Mouse (Mus musculus) CH12.LX (cell line): ENCODE results near the gene Casq2. TPM values are rescaled to one million over a fixed set of nuclear protein-coding genes. Genes with fewer than 3 reads are reported as not detected.

Experiments used
- DNase-seq: peaks from one replicate; pipeline ENCODE4 v3.0.0-alpha.2; 2013; ENCODE audit errors: extremely low read depth
- H3K27ac ChIP-seq: 2 replicates; pipeline ENCODE4 v1.5.1; 2012; ENCODE audit warnings: low read depth, mild to moderate bottlenecking, control low read depth, moderate library complexity; ENCODE audit not compliant: insufficient read depth
- H3K27me3 ChIP-seq: replicated peaks from 2 replicates; pipeline ENCODE3; 2012; ENCODE audit warnings: inconsistent platforms
- H3K36me3 ChIP-seq, 2 experiments: replicated peaks in 1 of 2; 2 replicates each; pipeline versions ENCODE3 to v1.6.1; 2012; ENCODE audit warnings: inconsistent platforms in 1 of 2, low read length in 1 of 2, mild to moderate bottlenecking in 1 of 2, mixed read lengths in 1 of 2, moderate library complexity in 1 of 2; ENCODE audit not compliant: control insufficient read depth in 1 of 2, insufficient read depth in 1 of 2
- H3K4me1 ChIP-seq, 2 experiments: 2 replicates each; pipeline ENCODE4 v1.6.1; 2012; ENCODE audit warnings: inconsistent platforms in 1 of 2, moderate library complexity in 1 of 2; ENCODE audit not compliant: insufficient read depth in 2 of 2, control insufficient read depth in 1 of 2
- H3K4me2 ChIP-seq: 2 replicates; pipeline ENCODE4 v1.6.1; 2012; ENCODE audit warnings: low read depth, mild to moderate bottlenecking, control low read depth; ENCODE audit not compliant: poor library complexity, insufficient read depth, severe bottlenecking
- H3K4me3 ChIP-seq, 3 experiments: fragments of 150-350 bp in 1 of 3; sonication (generic) in 1 of 3; replicated peaks in 1 of 3; 2 replicates each; pipeline versions ENCODE3 to v1.5.1; 2011 to 2012; ENCODE audit warnings: low read depth in 2 of 3, low read length in 2 of 3, mild to moderate bottlenecking in 2 of 3, moderate library complexity in 2 of 3, control low read depth in 1 of 3, improper control_type of control experiment in 1 of 3, inconsistent platforms in 1 of 3, mixed read lengths in 1 of 3; ENCODE audit not compliant: poor library complexity in 1 of 3
- H3K79me2 ChIP-seq: replicated peaks from 2 replicates; pipeline ENCODE4 v1.6.1; 2012; ENCODE audit warnings: mild to moderate bottlenecking, moderate library complexity; ENCODE audit not compliant: control insufficient read depth, poor library complexity, insufficient read depth, severe bottlenecking; ENCODE audit errors: extremely low read depth
- H3K9ac ChIP-seq: 2 replicates; pipeline ENCODE4 v1.6.1; 2012; ENCODE audit warnings: low read depth, mild to moderate bottlenecking, control low read depth, moderate library complexity; ENCODE audit not compliant: insufficient read depth
- H3K9me3 ChIP-seq: replicated peaks from 2 replicates; pipeline ENCODE3; 2012; ENCODE audit warnings: low read length, inconsistent platforms, mixed read lengths
- BHLHE40 ChIP-seq: IDR thresholded peaks from 2 replicates; pipeline ENCODE4 v1.6.1; 2011; ENCODE audit warnings: mild to moderate bottlenecking, low read depth, low read length, improper control_type of control experiment
- CHD1 ChIP-seq: IDR thresholded peaks from 2 replicates; pipeline ENCODE4 v1.6.1; 2012; ENCODE audit warnings: low read depth, low read length, improper control_type of control experiment, inconsistent platforms
- CHD2 ChIP-seq: IDR thresholded peaks from 2 replicates; pipeline ENCODE4 v1.6.1; 2011; ENCODE audit warnings: low read length, improper control_type of control experiment
- E2F4 ChIP-seq: IDR thresholded peaks from 2 replicates; pipeline ENCODE4 v1.6.1; 2011; ENCODE audit warnings: low read depth, low read length, improper control_type of control experiment; ENCODE audit not compliant: insufficient replicate concordance
- EP300 ChIP-seq: IDR thresholded peaks from 2 replicates; pipeline ENCODE4 v1.6.1; 2011; ENCODE audit warnings: low read length, improper control_type of control experiment
- GABPA ChIP-seq: IDR thresholded peaks from 2 replicates; pipeline ENCODE4 v1.6.1; 2012; ENCODE audit warnings: low read depth, low read length, improper control_type of control experiment, inconsistent platforms; ENCODE audit not compliant: insufficient replicate concordance
- IRF4 ChIP-seq: IDR thresholded peaks from 2 replicates; pipeline ENCODE4 v1.6.1; 2014; ENCODE audit warnings: low read depth, mild to moderate bottlenecking, inconsistent platforms, low read length, improper control_type of control experiment
- JUN ChIP-seq: IDR thresholded peaks from 2 replicates; pipeline ENCODE4 v1.6.1; 2011; ENCODE audit warnings: low read depth, mild to moderate bottlenecking, low read length, improper control_type of control experiment, moderate library complexity; ENCODE audit not compliant: insufficient read depth
- JUND ChIP-seq: conservative IDR thresholded peaks from 2 replicates; pipeline ENCODE4 v1.6.1; 2011; ENCODE audit warnings: low read depth, low read length, improper control_type of control experiment
- KAT2A ChIP-seq: IDR thresholded peaks from 2 replicates; pipeline ENCODE4 v1.6.1; 2012; ENCODE audit warnings: low read length, improper control_type of control experiment, inconsistent platforms; ENCODE audit not compliant: insufficient replicate concordance
- MAFK ChIP-seq: IDR thresholded peaks from 2 replicates; pipeline ENCODE4 v1.6.1; 2011; ENCODE audit warnings: low read length, improper control_type of control experiment; ENCODE audit not compliant: insufficient replicate concordance
- MAX ChIP-seq: IDR thresholded peaks from 2 replicates; pipeline ENCODE4 v1.6.1; 2011; ENCODE audit warnings: low read length, improper control_type of control experiment
- MEF2A ChIP-seq: IDR thresholded peaks from 2 replicates; pipeline ENCODE4 v1.6.1; 2014; ENCODE audit warnings: low read depth, mild to moderate bottlenecking, inconsistent platforms, low read length, improper control_type of control experiment, borderline replicate concordance
- MXI1 ChIP-seq: IDR thresholded peaks from 2 replicates; pipeline ENCODE4 v1.6.1; 2011; ENCODE audit warnings: mild to moderate bottlenecking, low read depth, low read length, improper control_type of control experiment
- MYC ChIP-seq: IDR thresholded peaks from 2 replicates; pipeline ENCODE4 v1.6.1; 2011; ENCODE audit warnings: low read depth, mild to moderate bottlenecking, improper control_type of control experiment, low read length
- NRF1 ChIP-seq: IDR thresholded peaks from 2 replicates; pipeline ENCODE4 v1.6.1; 2014; ENCODE audit warnings: low read depth, mild to moderate bottlenecking, inconsistent platforms, low read length, improper control_type of control experiment, moderate library complexity
- PAX5 ChIP-seq: IDR thresholded peaks from 2 replicates; pipeline ENCODE4 v1.6.1; 2012; ENCODE audit warnings: low read length, inconsistent platforms, mixed read lengths
- RAD21 ChIP-seq: IDR thresholded peaks from 2 replicates; pipeline ENCODE4 v1.6.1; 2011; ENCODE audit warnings: low read depth, mild to moderate bottlenecking, low read length, improper control_type of control experiment, moderate library complexity
- USF2 ChIP-seq: conservative IDR thresholded peaks from 2 replicates; pipeline ENCODE4 v1.6.1; 2011; ENCODE audit warnings: low read depth, low read length, improper control_type of control experiment
- ZKSCAN1 ChIP-seq: IDR thresholded peaks from 2 replicates; pipeline ENCODE4 v1.6.1; 2012; ENCODE audit warnings: low read depth, inconsistent platforms, low read length, improper control_type of control experiment, borderline replicate concordance
- ZMIZ1 ChIP-seq: IDR thresholded peaks from 2 replicates; pipeline ENCODE4 v1.6.1; 2012; ENCODE audit warnings: low read depth, mild to moderate bottlenecking, inconsistent platforms, low read length, improper control_type of control experiment
- ZNF384 ChIP-seq: IDR thresholded peaks from 2 replicates; pipeline ENCODE4 v1.6.1; 2012; ENCODE audit warnings: low read depth, low read length, improper control_type of control experiment, inconsistent platforms
- dilution Hi-C: fragments of 300-500 bp; cut with MboI; formaldehyde crosslinking; loops from 2 replicates; pipeline ENCODE4 v1.14.3; 2020; ENCODE audit warnings: low sequenced_read_pairs; ENCODE audit not compliant: extremely low pct_unique_long_range_greater_than_20kb, extremely low pct_ligation_motif_present
- in situ Hi-C: fragments of 300-500 bp; cut with MboI; formaldehyde crosslinking; loops from 3 replicates; pipeline ENCODE4 v1.14.3; 2019; ENCODE audit warnings: low sequenced_read_pairs, low pct_ligation_motif_present, low pct_unique_long_range_greater_than_20kb, mixed read lengths
- polyA plus RNA-seq: library from polyadenylated mRNA; unstranded; fragments of >175 nt; gene quantifications from 2 replicates; pipeline ENCODE4 v1.2.1, GENCODE M21; 2012; ENCODE audit warnings: low read depth; ENCODE audit not compliant: insufficient read length
- total RNA-seq, 2 experiments: library from RNA; depleted of rRNA; stranded (reverse); fragments of 300-350 nt in 1 of 2; fragments of >200 nt in 1 of 2; gene quantifications; 2 replicates each; pipeline ENCODE4 v1.2.3; 2012 to 2014

Gene Casq2
- total and polyA plus RNA-seq, 3 experiments = not detected

DNA sequence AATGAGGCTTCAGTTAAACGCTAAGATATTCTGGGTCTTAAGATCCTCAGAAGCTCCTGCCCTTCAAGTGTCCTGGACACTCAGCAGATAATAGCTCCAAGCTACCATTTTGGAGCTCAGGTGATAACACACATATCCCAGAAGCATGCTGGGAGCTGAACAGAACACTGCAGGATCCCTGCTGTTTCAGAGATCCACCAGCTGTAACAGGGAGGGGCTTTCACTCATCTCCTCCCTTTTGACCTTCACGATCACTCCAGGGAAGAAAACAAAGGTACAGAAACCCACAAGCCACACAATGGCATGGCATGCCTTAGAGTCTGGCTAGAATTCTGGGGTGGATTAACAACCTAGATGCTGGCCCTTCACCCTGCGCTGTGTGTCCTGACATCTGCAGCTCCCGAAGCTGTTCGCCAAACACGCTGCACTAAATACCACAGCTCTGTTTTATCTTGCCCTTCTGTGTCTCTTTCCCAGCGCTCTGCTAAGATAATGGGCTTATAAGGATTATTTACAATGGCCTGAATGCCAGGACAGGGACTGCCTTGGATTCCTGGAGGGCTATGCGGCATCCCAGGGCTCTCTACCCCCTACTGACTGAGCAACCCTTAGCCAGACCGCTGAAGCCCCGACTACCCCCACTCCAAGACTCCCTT lies 81.5 kb downstream of the Casq2 start:
- TF ChIP-seq MXI1 = no peak
- TF ChIP-seq ZKSCAN1 = no peak
- no peak for TF ChIP-seq EP300
- no peak for TF ChIP-seq BHLHE40
- TF ChIP-seq PAX5 = no peak
- no peak for TF ChIP-seq GABPA
- no peak for TF ChIP-seq RAD21
- TF ChIP-seq JUND = no peak
- no peak for TF ChIP-seq ZMIZ1
- TF ChIP-seq MYC = no peak
- no peak for TF ChIP-seq CHD2
- TF ChIP-seq USF2 = no peak
- TF ChIP-seq E2F4 = no peak
- no peak for TF ChIP-seq IRF4
- TF ChIP-seq MAFK = no peak
- no peak for TF ChIP-seq NRF1
- TF ChIP-seq MEF2A = no peak
- no peak for TF ChIP-seq JUN
- TF ChIP-seq CHD1 = no peak
- no peak for TF ChIP-seq KAT2A
- no peaks in the 10 kb centered on the region for H3K36me3 ChIP-seq
- no peak overlapping the region for H3K4me2 ChIP-seq
- H3K9me3 ChIP-seq = no peaks in the 10 kb centered on the region
- H3K27ac ChIP-seq = no peak overlapping the region
- no peaks in the 10 kb centered on the region for H3K79me2 ChIP-seq
- DNase-seq = no peak
- H3K4me1 ChIP-seq = peaks cover 0 to 3% of the 10 kb centered on the region in 2 experiments; a peak in 1 of 4 replicates
- dilution Hi-C loops = no loop called here
- no peaks in the 10 kb centered on the region for H3K27me3 ChIP-seq
- H3K4me3 ChIP-seq = no peak overlapping the region
- in situ Hi-C loops = no loop called here
- H3K9ac ChIP-seq = no peak overlapping the region

DNA sequence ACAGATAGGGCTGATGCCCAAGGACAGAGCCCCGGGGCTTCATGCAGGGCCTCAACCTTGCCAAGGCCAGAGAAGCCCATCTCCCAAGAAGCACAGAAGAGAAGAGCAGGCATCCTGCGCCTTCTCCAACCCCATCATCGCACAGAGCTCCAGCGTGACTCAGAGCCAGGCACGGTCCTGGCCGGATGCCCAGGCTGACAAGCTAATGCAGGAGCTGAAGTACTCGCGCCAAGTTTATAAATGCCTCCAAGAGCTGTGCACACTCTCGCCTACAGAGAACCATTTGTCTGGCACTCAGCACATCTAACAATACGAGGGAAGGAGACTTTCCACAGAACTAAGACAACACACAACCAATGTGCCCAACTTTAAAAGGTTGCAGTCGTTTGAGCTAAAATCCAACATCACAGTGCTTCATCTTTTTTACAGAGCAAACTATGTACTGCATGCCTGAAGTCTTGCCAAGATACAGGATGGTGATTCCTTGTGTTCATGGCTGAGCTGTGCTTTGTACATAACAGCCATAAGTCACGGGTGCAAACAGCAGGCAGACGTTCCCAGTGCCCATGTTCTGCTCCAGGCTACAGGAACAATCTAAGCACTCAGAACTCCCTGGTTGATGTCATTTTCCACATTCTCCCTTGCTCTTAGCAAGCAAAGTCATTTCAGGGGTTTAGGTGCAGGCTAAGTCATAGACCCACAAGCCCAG lies 83.1 kb downstream of the Casq2 start:
- no peak for TF ChIP-seq MAX
- TF ChIP-seq ZNF384 = no peak
- no peak for TF ChIP-seq PAX5
- TF ChIP-seq MEF2A = no peak

More for the DNA sequence above, 83.1 kb downstream of the Casq2 start:
- Histone ChIP-seq H3K27ac (no peak overlapping the region), H3K9me3 (no peaks in the 10 kb centered on the region), H3K4me3 (no peak overlapping the region), H3K4me2 (no peak overlapping the region), H3K27me3 (no peaks in the 10 kb centered on the region), H3K4me1 (peaks cover 0 to 3% of the 10 kb centered on the region in 2 experiments; a peak in 1 of 4 replicates), H3K36me3 (no peaks in the 10 kb centered on the region), H3K79me2 (no peaks in the 10 kb centered on the region), H3K9ac (no peak overlapping the region)
- no peak for DNase-seq
- in situ Hi-C loops (no loop called here), dilution Hi-C loops (no loop called here)
